Mouse (Mus musculus): ENCODE measurements around the gene Gm20517.

DNA sequence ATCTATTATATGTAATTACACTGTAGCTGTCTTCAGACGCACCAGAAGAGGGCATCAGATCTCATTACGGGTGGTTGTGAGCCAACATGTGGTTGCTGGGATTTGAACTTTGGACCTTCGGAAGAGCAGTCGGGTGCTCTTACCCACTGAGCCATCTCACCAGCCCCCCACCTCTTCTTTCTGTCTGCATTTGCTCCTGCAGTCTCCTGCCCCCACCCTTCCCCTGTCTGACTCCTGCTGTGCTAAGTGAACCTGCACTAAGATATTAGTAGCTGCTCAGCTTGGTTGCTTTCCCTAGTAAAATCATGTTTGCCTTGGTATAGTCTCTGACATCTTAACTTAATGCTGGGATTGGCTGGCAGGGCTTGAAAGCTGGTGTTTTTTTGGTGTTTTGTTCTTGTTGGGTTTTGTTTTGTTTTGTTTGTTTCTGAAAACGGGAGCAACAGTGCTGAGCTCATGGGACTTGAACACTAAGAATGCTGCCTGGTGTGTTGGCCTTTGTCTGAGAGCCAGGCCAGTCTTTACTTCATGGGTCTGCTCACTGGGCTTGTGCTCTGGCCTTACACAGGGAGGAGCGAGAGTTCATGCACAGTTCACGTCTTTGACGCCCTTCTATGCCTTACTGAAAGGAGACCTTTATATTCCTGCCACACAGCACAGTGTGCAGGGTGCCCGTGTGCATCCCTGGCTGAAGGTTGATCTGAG, 51.8 kb downstream of the Gm20517 start:
- TF ChIP-seq CTCF (IDR thresholded peaks at IDR 0.05; ENCODE audit: insufficient read depth, low read length) (no peak), POLR2A (IDR thresholded peaks at IDR 0.05; ENCODE audit: borderline replicate concordance, extremely low read depth, low read depth, low read length) (no peak)
